Mouse (Mus musculus) midbrain, embryonic 14.5 days (tissue): ENCODE measurements around the gene Aurkc. TPM values are rescaled to one million over a fixed set of nuclear protein-coding genes. Genes with fewer than 3 reads are reported as not detected.
"Not testable (repeated sequence)": the region's sequence is repeated elsewhere in the genome, so short reads cannot be mapped to it uniquely, and the experiment has no call there.

Source experiments
- ATAC-seq: fragments of 200-750 bp; cut with Nextera tagmentation; 2 replicates; pipeline ENCODE4 v1.8.0; 2017; ENCODE audit warnings: moderate number of reproducible peaks, moderate library complexity; ENCODE audit not compliant: low FRiP score, low TSS enrichment
- DNase-seq: peaks from one replicate; pipeline ENCODE4 v3.0.0-alpha.2; 2015
- H3K27ac ChIP-seq: fragments of 300-500 bp; sonication (generic); replicated peaks from 2 replicates; pipeline ENCODE4 v1.5.1; 2014; ENCODE audit warnings: mild to moderate bottlenecking, low read depth, low read length, moderate library complexity
- H3K27me3 ChIP-seq: fragments of 300-500 bp; sonication (generic); 2 replicates; pipeline ENCODE4 v1.6.1; 2014; ENCODE audit warnings: low read length, control low read depth, mixed read lengths; ENCODE audit not compliant: control insufficient read depth, insufficient read depth
- H3K36me3 ChIP-seq: fragments of 300-500 bp; sonication (generic); 2 replicates; pipeline ENCODE4 v1.6.1; 2014; ENCODE audit warnings: low read length, control low read depth; ENCODE audit not compliant: control insufficient read depth, insufficient read depth
- H3K4me1 ChIP-seq: fragments of 300-500 bp; sonication (generic); 2 replicates; pipeline ENCODE4 v1.6.1; 2014; ENCODE audit warnings: mild to moderate bottlenecking, antibody characterized with exemption, low read length, control low read depth; ENCODE audit not compliant: control insufficient read depth, insufficient read depth
- H3K4me2 ChIP-seq: fragments of 300-500 bp; sonication (generic); 2 replicates; pipeline ENCODE4 v1.6.1; 2014; ENCODE audit warnings: mild to moderate bottlenecking, low read length, moderate library complexity
- H3K4me3 ChIP-seq: fragments of 300-500 bp; sonication (generic); replicated peaks from 2 replicates; pipeline ENCODE4 v1.5.1; 2014; ENCODE audit warnings: low read depth, low read length
- H3K9ac ChIP-seq: fragments of 300-500 bp; sonication (generic); replicated peaks from 2 replicates; pipeline ENCODE4 v1.6.1; 2014; ENCODE audit warnings: mild to moderate bottlenecking, low read length, moderate library complexity
- H3K9me3 ChIP-seq: fragments of 300-500 bp; sonication (generic); 2 replicates; pipeline ENCODE4 v1.6.1; 2016; ENCODE audit warnings: low read length, control low read depth, mixed read lengths; ENCODE audit not compliant: control insufficient read depth
- WGBS: fragments of 180-500 bp; shearing (Covaris S2); extraction: QIAGEN DNeasy Blood & Tissue Kit; methylation state at CpG from one replicate; pipeline ENCODE4 v1.1.7; 2014; 5-methylcytosine and 5-hydroxymethylcytosine counted together
- polyA plus RNA-seq: library from polyadenylated mRNA; unstranded; fragments of >200 nt; fragmentation: Nextera tagmentation; extraction: Ambion mirVana; gene quantifications from 2 replicates; pipeline ENCODE4 v1.2.1, GENCODE M21; 2014

Gene Aurkc
- not detected in 2 replicates for polyA plus RNA-seq

- not testable (repeated sequence) for H3K4me1 ChIP-seq, H3K27me3 ChIP-seq, H3K9me3 ChIP-seq, ATAC-seq, H3K4me3 ChIP-seq, DNase-seq, H3K9ac ChIP-seq, H3K4me2 ChIP-seq, H3K36me3 ChIP-seq, H3K27ac ChIP-seq
- WGBS, result 90% methylated on average over 11 of the region's 11 CpGs
These were observed at the start of gene Aurkc for GRCm38 (mm10) chr7:6995251-6995650. Gene Aurkc, plus strand, starts transcription at chr7:6995300.

- not testable (repeated sequence) for H3K9ac ChIP-seq, H3K27me3 ChIP-seq, H3K4me2 ChIP-seq, H3K4me1 ChIP-seq, ATAC-seq, H3K36me3 ChIP-seq, H3K4me3 ChIP-seq, DNase-seq, H3K9me3 ChIP-seq, H3K27ac ChIP-seq
- WGBS, result 93% methylated on average over 18 of the region's 20 CpGs
These were observed 47.0 kb upstream of the Aurkc start for GRCm38 (mm10) chr7:6948061-6948460.

GRCm38 (mm10) chr7:6956576-6956975 is 38.5 kb upstream of the Aurkc start:
- Histone ChIP-seq H3K9ac (no peak overlapping the region), H3K36me3 (0 out of 2 replicates have a peak, but pooled peaks cover 4% of the 10 kb centered on the region), H3K27ac (no peak overlapping the region), H3K4me2 (no peak overlapping the region), H3K4me3 (no peak overlapping the region), H3K27me3 (no peaks in the 10 kb centered on the region), H3K9me3 (no peaks in the 10 kb centered on the region), H3K4me1 (no peaks in the 10 kb centered on the region)
- WGBS, result 91% methylated on average over 4 of the region's 4 CpGs
- no peak for ATAC-seq
- no peak for DNase-seq

- no peak for DNase-seq
- no peak for ATAC-seq
- 95% methylated on average over 1 of the region's 1 CpGs for WGBS
- Histone ChIP-seq H3K9me3 (no peaks in the 10 kb centered on the region), H3K27ac (no peak overlapping the region), H3K36me3 (0 out of 2 replicates have a peak, but pooled peaks cover 4% of the 10 kb centered on the region), H3K4me3 (no peak overlapping the region), H3K27me3 (no peaks in the 10 kb centered on the region), H3K9ac (no peak overlapping the region), H3K4me1 (no peaks in the 10 kb centered on the region), H3K4me2 (no peak overlapping the region)
These were observed 36.5 kb upstream of the Aurkc start for GRCm38 (mm10) chr7:6958574-6958973.

- no peaks in the 10 kb centered on the region for H3K4me1 ChIP-seq
- no peak for ATAC-seq
These were observed 21.5 kb upstream of the Aurkc start for GRCm38 (mm10) chr7:6973566-6973965.

GRCm38 (mm10) chr7:6976890-6977289 is 18.2 kb upstream of the Aurkc start:
- DNase-seq (no peak), ATAC-seq (no peak)
- H3K4me1 ChIP-seq, result no peaks in the 10 kb centered on the region
- WGBS, result 91% methylated on average over 19 of the region's 19 CpGs
- H3K9me3 ChIP-seq, result no peaks in the 10 kb centered on the region
- H3K9ac ChIP-seq, result no peak overlapping the region
- no peak overlapping the region for H3K4me3 ChIP-seq
- no peaks in the 10 kb centered on the region for H3K36me3 ChIP-seq
- H3K4me2 ChIP-seq, result no peak overlapping the region
- no peak overlapping the region for H3K27ac ChIP-seq
- no peaks in the 10 kb centered on the region for H3K27me3 ChIP-seq

More at GRCm38 (mm10) chr7:6973566-6973965, 21.5 kb upstream of the Aurkc start:
- Histone ChIP-seq H3K27me3 (no peaks in the 10 kb centered on the region), H3K9me3 (no peaks in the 10 kb centered on the region), H3K4me3 (no peak overlapping the region), H3K36me3 (no peaks in the 10 kb centered on the region), H3K9ac (no peak overlapping the region), H3K4me2 (no peak overlapping the region), H3K27ac (no peak overlapping the region)
- DNase-seq, result no peak
- 91% methylated on average over 1 of the region's 1 CpGs for WGBS

GRCm38 (mm10) chr7:6998914-6999313 is 3.8 kb downstream of the Aurkc start:
- H3K4me2 ChIP-seq, H3K27me3 ChIP-seq: not testable (repeated sequence)
- 69% methylated on average over 3 of the region's 3 CpGs for WGBS

GRCm38 (mm10) chr7:7005441-7005840 is 10.3 kb downstream of the Aurkc start:
- not testable (repeated sequence) for ATAC-seq, DNase-seq, H3K27ac ChIP-seq, H3K9ac ChIP-seq, H3K9me3 ChIP-seq, H3K36me3 ChIP-seq, H3K4me3 ChIP-seq, H3K4me1 ChIP-seq, H3K27me3 ChIP-seq, H3K4me2 ChIP-seq
- WGBS, result 77% methylated on average over 5 of the region's 5 CpGs

More at GRCm38 (mm10) chr7:6998914-6999313, 3.8 kb downstream of the Aurkc start:
- not testable (repeated sequence) for DNase-seq, H3K4me1 ChIP-seq, H3K4me3 ChIP-seq, H3K27ac ChIP-seq, ATAC-seq, H3K36me3 ChIP-seq, H3K9ac ChIP-seq, H3K9me3 ChIP-seq

GRCm38 (mm10) chr7:7027445-7027844 is 32.3 kb downstream of the Aurkc start:
- H3K27me3 ChIP-seq, result no peaks in the 10 kb centered on the region

More at GRCm38 (mm10) chr7:7027445-7027844, 32.3 kb downstream of the Aurkc start:
- Histone ChIP-seq H3K4me3 (no peak overlapping the region), H3K27ac (no peak overlapping the region), H3K4me1 (no peaks in the 10 kb centered on the region), H3K36me3 (no peaks in the 10 kb centered on the region), H3K4me2 (no peak overlapping the region), H3K9me3 (peaks cover 7% of the 10 kb centered on the region; the same call in 1 of the 2 replicates), H3K9ac (no peak overlapping the region)
- ATAC-seq (no peak), DNase-seq (no peak)
